Mouse (Mus musculus) neural tube, embryonic 12.5 days (tissue): ENCODE measurements around the gene Mea1. TPM values are rescaled to one million over a fixed set of nuclear protein-coding genes. Genes with fewer than 3 reads are reported as not detected.

Source experiments
- ATAC-seq: fragments of 200-750 bp; cut with Nextera tagmentation; 2 replicates; pipeline ENCODE4 v1.8.0; 2017; ENCODE audit warnings: low read depth, mild to moderate bottlenecking, moderate TSS enrichment, moderate library complexity; ENCODE audit not compliant: low FRiP score
- H3K27ac ChIP-seq: fragments of 300-500 bp; sonication (generic); 2 replicates; pipeline ENCODE4 v1.5.1; 2016
- H3K27me3 ChIP-seq: fragments of 300-500 bp; sonication (generic); replicated peaks from 2 replicates; pipeline ENCODE4 v1.6.1; 2016; ENCODE audit warnings: mild to moderate bottlenecking
- H3K36me3 ChIP-seq: fragments of 300-500 bp; sonication (generic); 2 replicates; pipeline ENCODE4 v1.6.1; 2016; ENCODE audit warnings: mild to moderate bottlenecking
- H3K4me1 ChIP-seq: fragments of 300-500 bp; sonication (generic); 2 replicates; pipeline ENCODE4 v1.6.1; 2016
- H3K4me2 ChIP-seq: fragments of 300-500 bp; sonication (generic); replicated peaks from 2 replicates; pipeline ENCODE4 v1.6.1; 2016; ENCODE audit warnings: mild to moderate bottlenecking
- H3K4me3 ChIP-seq: fragments of 300-500 bp; sonication (generic); 2 replicates; pipeline ENCODE4 v1.5.1; 2016
- H3K9ac ChIP-seq: fragments of 300-500 bp; sonication (generic); 2 replicates; pipeline ENCODE4 v1.6.1; 2016; ENCODE audit warnings: mild to moderate bottlenecking
- H3K9me3 ChIP-seq: fragments of 300-500 bp; sonication (generic); 2 replicates; pipeline ENCODE4 v1.6.1; 2016; ENCODE audit warnings: mild to moderate bottlenecking
- WGBS: fragments of 180-500 bp; shearing (Covaris S2); methylation state at CpG from one replicate; pipeline ENCODE4 v1.1.7; 2016; 5-methylcytosine and 5-hydroxymethylcytosine counted together
- polyA plus RNA-seq: library from polyadenylated mRNA; unstranded; fragments of >200 nt; fragmentation: Nextera tagmentation; extraction: Ambion mirVana; gene quantifications from 2 replicates; pipeline ENCODE4 v1.2.1, GENCODE M21; 2016

The Mea1 gene
- polyA plus RNA-seq, 1 experiment from 2014 or later, result 178 TPM

- Histone ChIP-seq H3K9me3 (no peaks in the 10 kb centered on the region), H3K36me3 (peaks cover 35% of the 10 kb centered on the region), H3K4me3 (peak overlapping the region; percentile 100), H3K4me1 (peaks cover 20% of the 10 kb centered on the region), H3K4me2 (peak overlapping the region; percentile 100), H3K9ac (peak overlapping the region; percentile 94), H3K27me3 (no peaks in the 10 kb centered on the region), H3K27ac (no peak overlapping the region)
- ATAC-seq, result no peak
- 81% methylated on average over 7 of the region's 7 CpGs for WGBS
Observed at GRCm38 (mm10) chr17:46712442-46712841, 33.8 kb downstream of the Mea1 start.

GRCm38 (mm10) chr17:46713849-46714248, 35.3 kb downstream of the Mea1 start:
- WGBS, result 89% methylated on average over 9 of the region's 9 CpGs
- no peak overlapping the region for H3K27ac ChIP-seq
- H3K36me3 ChIP-seq, result peaks cover 35% of the 10 kb centered on the region
- no peak for ATAC-seq
- no peaks in the 10 kb centered on the region for H3K9me3 ChIP-seq
- H3K27me3 ChIP-seq, result no peaks in the 10 kb centered on the region
- H3K9ac ChIP-seq, result no peak overlapping the region
- H3K4me2 ChIP-seq, result no peak overlapping the region
- peaks cover 20% of the 10 kb centered on the region for H3K4me1 ChIP-seq
- no peak overlapping the region for H3K4me3 ChIP-seq

- H3K36me3 ChIP-seq, result peaks cover 35% of the 10 kb centered on the region
- ATAC-seq, result no peak
- H3K4me2 ChIP-seq, result no peak overlapping the region
- no peak overlapping the region for H3K27ac ChIP-seq
- no peaks in the 10 kb centered on the region for H3K27me3 ChIP-seq
- peaks cover 20% of the 10 kb centered on the region for H3K4me1 ChIP-seq
- WGBS, result 95% methylated on average over 11 of the region's 11 CpGs
- H3K9ac ChIP-seq, result no peak overlapping the region
- no peak overlapping the region for H3K4me3 ChIP-seq
- no peaks in the 10 kb centered on the region for H3K9me3 ChIP-seq
Observed at GRCm38 (mm10) chr17:46714756-46715481, 36.3 kb downstream of the Mea1 start.

GRCm38 (mm10) chr17:46721077-46721476, 42.5 kb downstream of the Mea1 start:
- H3K9me3 ChIP-seq, result no peaks in the 10 kb centered on the region
- no peak overlapping the region for H3K4me2 ChIP-seq
- no peak overlapping the region for H3K27ac ChIP-seq
- no peaks in the 10 kb centered on the region for H3K27me3 ChIP-seq
- no peak overlapping the region for H3K4me3 ChIP-seq
- ATAC-seq, result no peak
- no peaks in the 10 kb centered on the region for H3K4me1 ChIP-seq
- 91% methylated on average over 7 of the region's 7 CpGs for WGBS
- no peak overlapping the region for H3K9ac ChIP-seq
- peaks cover 42% of the 10 kb centered on the region for H3K36me3 ChIP-seq

GRCm38 (mm10) chr17:46724477-46725084, 46.0 kb downstream of the Mea1 start:
- H3K36me3 ChIP-seq, result peaks cover 33% of the 10 kb centered on the region
- peaks cover 4% of the 10 kb centered on the region; the same call in 1 of the 2 replicates for H3K4me1 ChIP-seq
- 83% methylated on average over 20 of the region's 20 CpGs for WGBS
- H3K4me2 ChIP-seq, result no peak overlapping the region
- no peak overlapping the region for H3K9ac ChIP-seq
- H3K27me3 ChIP-seq, result peaks cover 9% of the 10 kb centered on the region
- no peaks in the 10 kb centered on the region for H3K9me3 ChIP-seq
- no peak for ATAC-seq
- H3K27ac ChIP-seq, result no peak overlapping the region
- no peak overlapping the region for H3K4me3 ChIP-seq

GRCm38 (mm10) chr17:46725273-46725672, 46.7 kb downstream of the Mea1 start:
- Histone ChIP-seq H3K27me3 (peaks cover 9% of the 10 kb centered on the region), H3K4me3 (no peak overlapping the region), H3K9ac (no peak overlapping the region), H3K4me2 (no peak overlapping the region), H3K36me3 (peaks cover 33% of the 10 kb centered on the region), H3K27ac (no peak overlapping the region), H3K4me1 (peaks cover 4% of the 10 kb centered on the region; the same call in 1 of the 2 replicates), H3K9me3 (no peaks in the 10 kb centered on the region)
- ATAC-seq, result no peak
- WGBS, result 44% methylated on average over 9 of the region's 9 CpGs

GRCm38 (mm10) chr17:46725731-46726645, 47.4 kb downstream of the Mea1 start:
- Histone ChIP-seq H3K9me3 (no peaks in the 10 kb centered on the region), H3K27ac (no peak overlapping the region), H3K4me2 (no peak overlapping the region), H3K9ac (no peak overlapping the region), H3K4me3 (no peak overlapping the region), H3K36me3 (peaks cover 27% of the 10 kb centered on the region), H3K4me1 (peaks cover 4% of the 10 kb centered on the region; the same call in 1 of the 2 replicates), H3K27me3 (peaks cover 9% of the 10 kb centered on the region)
- 92% methylated on average over 26 of the region's 26 CpGs for WGBS
- no peak for ATAC-seq

- Histone ChIP-seq H3K4me1 (peaks cover 4% of the 10 kb centered on the region; the same call in 1 of the 2 replicates), H3K4me3 (no peak overlapping the region), H3K9me3 (no peaks in the 10 kb centered on the region), H3K27ac (no peak overlapping the region), H3K9ac (no peak overlapping the region), H3K36me3 (peaks cover 16% of the 10 kb centered on the region), H3K27me3 (peaks cover 9% of the 10 kb centered on the region), H3K4me2 (no peak overlapping the region)
- no peak for ATAC-seq
- 90% methylated on average over 11 of the region's 11 CpGs for WGBS
Observed at GRCm38 (mm10) chr17:46727271-46727670, 48.7 kb downstream of the Mea1 start.

GRCm38 (mm10) chr17:46728021-46728420, 49.4 kb downstream of the Mea1 start:
- peaks cover 15% of the 10 kb centered on the region for H3K36me3 ChIP-seq
- ATAC-seq, result no peak
- peaks cover 9% of the 10 kb centered on the region for H3K27me3 ChIP-seq
- WGBS, result 44% methylated on average over 6 of the region's 6 CpGs
- H3K4me2 ChIP-seq, result no peak overlapping the region
- peaks cover 4% of the 10 kb centered on the region; the same call in 1 of the 2 replicates for H3K4me1 ChIP-seq
- H3K9ac ChIP-seq, result no peak overlapping the region
- no peak overlapping the region for H3K27ac ChIP-seq
- no peaks in the 10 kb centered on the region for H3K9me3 ChIP-seq
- H3K4me3 ChIP-seq, result no peak overlapping the region

- peaks cover 4% of the 10 kb centered on the region; the same call in 1 of the 2 replicates for H3K4me1 ChIP-seq
- no peak overlapping the region for H3K4me3 ChIP-seq
- H3K36me3 ChIP-seq, result peaks cover 11% of the 10 kb centered on the region
- no peak for ATAC-seq
- peak overlapping the region; percentile 20; the same call in 1 of the 2 replicates for H3K4me2 ChIP-seq
- H3K27me3 ChIP-seq, result peaks cover 9% of the 10 kb centered on the region
- H3K9ac ChIP-seq, result no peak overlapping the region
- H3K9me3 ChIP-seq, result no peaks in the 10 kb centered on the region
- H3K27ac ChIP-seq, result no peak overlapping the region
- WGBS, result 51% methylated on average over 11 of the region's 11 CpGs
Observed at GRCm38 (mm10) chr17:46728496-46728895, 49.9 kb downstream of the Mea1 start.

- H3K27ac ChIP-seq, result no peak within 1 kb of the TSS
- ATAC-seq, result no peak
- peaks cover 4% of the 10 kb centered on the region; the same call in 1 of the 2 replicates for H3K4me1 ChIP-seq
- no peak within 1 kb of the TSS for H3K9ac ChIP-seq
- H3K36me3 ChIP-seq, result peaks cover 7% of the 10 kb centered on the region
- H3K4me2 ChIP-seq, result peak within 1 kb of the TSS; percentile 20
- H3K27me3 ChIP-seq, result peaks cover 9% of the 10 kb centered on the region
- no peak within 1 kb of the TSS for H3K4me3 ChIP-seq
- H3K9me3 ChIP-seq, result no peaks in the 10 kb centered on the region
- 19% methylated on average over 24 of the region's 24 CpGs for WGBS
Observed at GRCm38 (mm10) chr17:46728904-46729318, 50.3 kb downstream of the Mea1 start, which contains the start of gene Gnmt. Gnmt (minus strand) TSS chr17:46729168.
